Mouse (Mus musculus): ENCODE data around the gene Prps2. TPM values are rescaled to one million over a fixed set of nuclear protein-coding genes. Genes with fewer than 3 reads are reported as not detected.
"Not testable (repeated sequence)": the region's sequence is repeated elsewhere in the genome, so short reads cannot be mapped to it uniquely, and the experiment has no call there.

The Prps2 gene
- polyA plus RNA-seq, 1 experiment: not detected

DNA sequence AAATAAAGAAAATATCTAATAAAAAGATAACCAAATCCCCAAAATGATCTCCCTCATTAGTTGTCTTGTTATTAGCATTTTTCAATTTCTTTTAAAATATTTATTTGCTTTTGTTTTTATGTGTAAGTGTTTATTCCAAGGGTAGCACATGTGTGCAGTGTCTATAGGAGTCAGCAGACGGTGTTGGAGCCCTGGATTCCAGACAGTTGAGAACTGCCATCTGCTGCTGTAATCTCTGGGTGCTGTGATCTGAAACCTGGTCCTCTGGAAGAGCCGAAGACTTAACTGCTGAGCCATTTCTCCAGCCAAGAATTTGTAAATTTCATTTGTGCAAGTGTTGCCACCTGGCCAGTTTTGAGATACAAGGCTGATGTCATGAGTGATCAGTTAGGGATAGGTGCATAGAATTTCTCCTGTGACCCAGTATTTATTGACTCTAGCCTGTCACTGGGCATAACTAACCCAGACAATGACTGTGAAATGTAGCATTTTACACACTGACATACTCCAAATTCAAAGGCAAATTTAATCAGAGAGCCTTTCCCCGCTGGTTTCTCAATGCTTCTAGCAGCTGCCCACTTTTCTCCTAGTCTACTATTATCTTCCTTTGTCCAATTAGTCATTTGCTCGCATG is 67.3 kb downstream of the Prps2 start:
- no peaks in the 10 kb centered on the region for H3K4me1 ChIP-seq (ENCODE audit: control insufficient read depth, insufficient read depth, low read length)
- no peak overlapping the region for H3K4me3 ChIP-seq (ENCODE audit: insufficient read depth, low read depth, low read length)
- TF ChIP-seq CTCF (IDR thresholded peaks at IDR 0.05; ENCODE audit: insufficient read depth, low read depth, low read length) (no peak), POLR2A (IDR thresholded peaks at IDR 0.05; ENCODE audit: insufficient read depth, low read depth, low read length) (no peak)
- 53% methylated on average over 4 of the region's 4 CpGs for WGBS
- H3K27ac ChIP-seq (ENCODE audit: insufficient read depth, low read depth, low read length): no peak overlapping the region

DNA sequence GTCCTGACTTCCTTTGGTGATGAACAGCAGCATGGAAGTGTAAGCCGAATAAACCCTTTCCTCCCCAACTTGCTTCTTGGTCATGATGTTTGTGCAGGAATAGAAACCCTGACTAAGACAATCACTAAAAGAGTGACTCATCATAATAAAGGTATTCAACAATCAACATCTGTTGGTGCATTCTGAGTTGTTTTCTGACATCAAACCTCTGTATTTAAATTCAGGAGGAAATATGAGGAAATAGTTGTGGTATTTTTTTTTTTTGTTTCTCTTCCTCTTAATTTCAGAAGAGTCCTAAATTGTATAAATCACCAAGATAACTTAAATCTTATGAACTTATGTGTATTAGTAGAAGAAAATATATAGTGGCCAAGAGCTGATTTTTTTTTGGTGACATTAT is 80.5 kb downstream of the Prps2 start:
- WGBS: 91% methylated on average over 1 of the region's 1 CpGs
- H3K27ac ChIP-seq (ENCODE audit: insufficient read depth, low read depth, low read length): not testable (repeated sequence)

More for the DNA sequence above, 80.5 kb downstream of the Prps2 start:
- H3K4me3 ChIP-seq (ENCODE audit: insufficient read depth, low read depth, low read length); H3K4me1 ChIP-seq (ENCODE audit: control insufficient read depth, insufficient read depth, low read length): not testable (repeated sequence)

Other genes with a start within 250 kb of the Prps2 start
- 1,274 and 4,546 TPM in 2 replicates for gene Tmsb4x, start 173.4 kb downstream of the Prps2 start, polyA plus RNA-seq (2012; ENCODE audit: insufficient read depth, insufficient read length, low replicate concordance, missing spikeins)
- not detected in 2 replicates for gene Tlr8, start 118.4 kb downstream of the Prps2 start, polyA plus RNA-seq (2012; ENCODE audit: insufficient read depth, insufficient read length, low replicate concordance, missing spikeins)
- not detected in 2 replicates for gene Tlr7, start 52.2 kb downstream of the Prps2 start, polyA plus RNA-seq (2012; ENCODE audit: insufficient read depth, insufficient read length, low replicate concordance, missing spikeins)